In genomic region chr9:123927281-123927960, GRCm38 (mm10) we compare ENCODE assay signal across 13 mouse cellular contexts. TPM values are rescaled to one million over a fixed set of nuclear protein-coding genes. Genes with fewer than 3 reads are reported as not detected.
DNase-seq lines count a peak whose midpoint lies in the region; ATAC-seq and TF ChIP-seq lines count a peak whose summit lies in the region.
"Had no signal": no experiment of that assay in that cellular context is flagged by ENCODE, and none has a peak within 500 bp of the region (broad histone marks: within the 10 kb centered on the region; RNA-seq: fewer than 3 reads in every experiment).

No protein-coding gene starts in this region.

- no peaks in the 10 kb centered on the region for H3K27me3 ChIP-seq in erythroblast, embryonic 14.5 days (ENCODE audit: control insufficient read depth)
- no peaks in the 10 kb centered on the region for H3K27me3 ChIP-seq in intestine, postnatal 0 days (replicated peaks; ENCODE audit: control insufficient read depth, insufficient read depth, low read length)
- no peaks in the 10 kb centered on the region for H3K27me3 ChIP-seq in stomach, embryonic 16.5 days (ENCODE audit: control insufficient read depth, insufficient read depth, low read length)
- H3K27me3 ChIP-seq: embryonic facial prominence, embryonic 15.5 days had no signal

- peaks cover 76% of the 10 kb centered on the region for H3K4me1 ChIP-seq in erythroblast, embryonic 14.5 days (ENCODE audit: control insufficient read depth)
- no peaks in the 10 kb centered on the region for H3K4me1 ChIP-seq in intestine, postnatal 0 days (replicated peaks; ENCODE audit: control insufficient read depth, insufficient read depth, low read length)
- peaks cover 7% of the 10 kb centered on the region for H3K4me1 ChIP-seq in stomach, embryonic 16.5 days (ENCODE audit: control insufficient read depth, insufficient read depth, low read length)

- no peak overlapping the region for H3K27ac ChIP-seq in intestine, postnatal 0 days (ENCODE audit: low read depth, low read length)
- H3K27ac ChIP-seq in stomach, embryonic 16.5 days (ENCODE audit: low read length) = peak overlapping the region; percentile 62
- H3K27ac ChIP-seq: embryonic facial prominence, embryonic 15.5 days had no signal

- no peak overlapping the region for H3K9ac ChIP-seq in intestine, postnatal 0 days (ENCODE audit: low read depth, low read length)
- no peak overlapping the region; the same call in 1 of the 2 replicates for H3K9ac ChIP-seq in stomach, embryonic 16.5 days (ENCODE audit: low read length)
- H3K9ac ChIP-seq: embryonic facial prominence, embryonic 15.5 days had no signal

- intact Hi-C loops in left cerebral cortex, postnatal 25 days (cut with DNase I) = no loop called here

- peak; percentile 24 to 36 for DNase-seq in spleen, adult 18-20 months
- DNase-seq in spleen, adult 12 weeks (ENCODE audit: low spot score) = no peak
- DNase-seq in left cerebral cortex, postnatal 25 days (ENCODE audit: low spot score in 2 of 2) = no peak
- no peak for DNase-seq in frontal cortex, postnatal 36 days (ENCODE audit: low spot score in 2 of 2)
- DNase-seq: adrenal gland, postnatal 36 days had no signal

- 0 out of 2 replicates have a peak, but pooled peaks cover 2% of the 10 kb centered on the region for H3K9me3 ChIP-seq in erythroblast, embryonic 14.5 days (ENCODE audit: control insufficient read depth, low read length)
- H3K9me3 ChIP-seq in intestine, postnatal 0 days (ENCODE audit: control insufficient read depth) = no peaks in the 10 kb centered on the region
- no peaks in the 10 kb centered on the region for H3K9me3 ChIP-seq in stomach, embryonic 16.5 days (replicated peaks; ENCODE audit: control insufficient read depth, low read length)
- H3K9me3 ChIP-seq: embryonic facial prominence, embryonic 15.5 days had no signal

- 0 out of 2 replicates have a peak overlapping the region, but pooled peaks have one; percentile 25 for H3K4me2 ChIP-seq in intestine, postnatal 0 days (replicated peaks; ENCODE audit: low read depth)
- no peak overlapping the region for H3K4me2 ChIP-seq in stomach, embryonic 16.5 days (ENCODE audit: low read depth, low read length)
- H3K4me2 ChIP-seq: embryonic facial prominence, embryonic 15.5 days had no signal

- ATAC-seq in erythroblast, adult 5-6 weeks (replicated peaks; ENCODE audit: low FRiP score, poor library complexity, severe bottlenecking) = no peak
- ATAC-seq in intestine, postnatal 0 days = no peak
- no peak for ATAC-seq in stomach, embryonic 16.5 days (ENCODE audit: insufficient read depth, low FRiP score)

- TF ChIP-seq CTCF in intestine, postnatal 0 days (IDR thresholded peaks at IDR 0.05; ENCODE audit: low read depth) = no peak

- H3K36me3 ChIP-seq in erythroblast, embryonic 14.5 days (ENCODE audit: control insufficient read depth) = no peaks in the 10 kb centered on the region
- H3K36me3 ChIP-seq in intestine, postnatal 0 days (ENCODE audit: control insufficient read depth, insufficient read depth) = no peaks in the 10 kb centered on the region
- H3K36me3 ChIP-seq in stomach, embryonic 16.5 days (ENCODE audit: control insufficient read depth, insufficient read depth, low read length) = no peaks in the 10 kb centered on the region
- H3K36me3 ChIP-seq: embryonic facial prominence, embryonic 15.5 days had no signal

- WGBS in intestine, postnatal 0 days = 58% methylated on average over 16 of the region's 16 CpGs
- WGBS in stomach, embryonic 16.5 days = 45% methylated on average over 16 of the region's 16 CpGs

- peak overlapping the region; percentile 59 for H3K4me3 ChIP-seq in erythroblast, embryonic 14.5 days (replicated peaks)
- no peak overlapping the region for H3K4me3 ChIP-seq in intestine, postnatal 0 days (ENCODE audit: low read depth, low read length)
- H3K4me3 ChIP-seq in stomach, embryonic 16.5 days (replicated peaks; ENCODE audit: low read length) = no peak overlapping the region
- H3K4me3 ChIP-seq: embryonic facial prominence, embryonic 15.5 days had no signal

RNA-seq across cellular contexts. Expression of gene Ccr1, which starts 41.1 kb away (rescaled TPM):
- not detected in 2 replicates for polyA plus RNA-seq in erythroblast, embryonic 14.5 days (2012)
- 12.3 and 17.3 TPM in 2 replicates for total RNA-seq in erythroblast, adult 5-6 weeks (2015; ENCODE audit: low replicate concordance)
- total RNA-seq in erythroblast, adult 5-6 weeks (2017; ENCODE audit: low replicate concordance) = 12.1 and 14.9 TPM in 2 replicates
- polyA plus RNA-seq in intestine, postnatal 0 days (2015; fragmentation: Nextera tagmentation; extraction: Ambion mirVana) = 4.4 and 4.9 TPM in 2 replicates
- polyA plus RNA-seq in stomach, embryonic 16.5 days (2015; fragmentation: Nextera tagmentation; extraction: Ambion mirVana) = 4.3 and 5.0 TPM in 2 replicates
- 1 to 10 TPM in 1 of 2 experiments, under 1 TPM in 1; 0.57 to 1.1 TPM for total RNA-seq in left cerebral cortex, postnatal 25 days (2021)

RNA-seq across cellular contexts. Expression of gene Ccr1l1, which starts 50.8 kb away (rescaled TPM):
- polyA plus RNA-seq in erythroblast, embryonic 14.5 days (2012) = not detected in 2 replicates
- not detected in 2 replicates for total RNA-seq in erythroblast, adult 5-6 weeks (2015; ENCODE audit: low replicate concordance)
- total RNA-seq in erythroblast, adult 5-6 weeks (2017; ENCODE audit: low replicate concordance) = 1.4 and 1.6 TPM in 2 replicates
- polyA plus RNA-seq in intestine, postnatal 0 days (2015; fragmentation: Nextera tagmentation; extraction: Ambion mirVana) = not detected in 2 replicates
- not detected in 2 replicates for polyA plus RNA-seq in stomach, embryonic 16.5 days (2015; fragmentation: Nextera tagmentation; extraction: Ambion mirVana)
- not detected for total RNA-seq in left cerebral cortex, postnatal 25 days (2021)
- total RNA-seq: adrenal gland, postnatal 36 days; left cerebral cortex, postnatal 10 days; midbrain, postnatal 0 days had no signal
- polyA plus RNA-seq: embryonic facial prominence, embryonic 15.5 days; intestine, embryonic 14.5 days; midbrain, postnatal 0 days had no signal

Comparison
In these comparisons a context has a peak if more than half of its experiments do, and no peak if none do; other contexts are left out.
1. DNase-seq: peak in spleen, adult 18-20 months (2 of 2); none in spleen, adult 12 weeks (single experiment), left cerebral cortex, postnatal 25 days (0 of 2) and frontal cortex, postnatal 36 days (0 of 2).